Mouse (Mus musculus): ENCODE results near the gene Tnip2. TPM values are rescaled to one million over a fixed set of nuclear protein-coding genes. Genes with fewer than 3 reads are reported as not detected.

Tnip2 gene
- polyA plus RNA-seq, 1 experiment from 2014 or later: 15.0 TPM

Other genes starting within 250 kb of the Tnip2 start
- gene Zfyve28, start 225.5 kb downstream of the Tnip2 start, polyA plus RNA-seq (2015; fragmentation: Nextera tagmentation; extraction: Ambion mirVana): 5.3 and 6.2 TPM in 2 replicates
- gene Cfap99, start 225.4 kb downstream of the Tnip2 start, polyA plus RNA-seq (2015; fragmentation: Nextera tagmentation; extraction: Ambion mirVana): 0.14 TPM in 1 of 2 replicates, not detected in the other
- gene Rnf4, start 177.7 kb downstream of the Tnip2 start, polyA plus RNA-seq (2015; fragmentation: Nextera tagmentation; extraction: Ambion mirVana): 125 and 129 TPM in 2 replicates
- 14.0 and 15.5 TPM in 2 replicates for gene Fam193a, start 144.1 kb downstream of the Tnip2 start, polyA plus RNA-seq (2015; fragmentation: Nextera tagmentation; extraction: Ambion mirVana)
- 20.6 and 21.4 TPM in 2 replicates for gene Sh3bp2, start 11.8 kb upstream of the Tnip2 start, polyA plus RNA-seq (2015; fragmentation: Nextera tagmentation; extraction: Ambion mirVana)
- 206 and 221 TPM in 2 replicates for gene Add1, start 59.7 kb upstream of the Tnip2 start, polyA plus RNA-seq (2015; fragmentation: Nextera tagmentation; extraction: Ambion mirVana)
- gene Mfsd10, start 123.2 kb upstream of the Tnip2 start, polyA plus RNA-seq (2015; fragmentation: Nextera tagmentation; extraction: Ambion mirVana): 95.0 and 109 TPM in 2 replicates
- gene Nop14, start 146.2 kb upstream of the Tnip2 start, polyA plus RNA-seq (2015; fragmentation: Nextera tagmentation; extraction: Ambion mirVana): 20.5 and 21.3 TPM in 2 replicates
- 2.3 and 3.8 TPM in 2 replicates for gene Grk4, start 146.4 kb upstream of the Tnip2 start, polyA plus RNA-seq (2015; fragmentation: Nextera tagmentation; extraction: Ambion mirVana)
- gene Htt, start 247.7 kb upstream of the Tnip2 start, polyA plus RNA-seq (2015; fragmentation: Nextera tagmentation; extraction: Ambion mirVana): 13.8 and 14.4 TPM in 2 replicates

Measured in hindbrain, embryonic 15.5 days (tissue).